Comparison of ENCODE assay signal across 27 mouse cellular contexts in the genomic region with DNA sequence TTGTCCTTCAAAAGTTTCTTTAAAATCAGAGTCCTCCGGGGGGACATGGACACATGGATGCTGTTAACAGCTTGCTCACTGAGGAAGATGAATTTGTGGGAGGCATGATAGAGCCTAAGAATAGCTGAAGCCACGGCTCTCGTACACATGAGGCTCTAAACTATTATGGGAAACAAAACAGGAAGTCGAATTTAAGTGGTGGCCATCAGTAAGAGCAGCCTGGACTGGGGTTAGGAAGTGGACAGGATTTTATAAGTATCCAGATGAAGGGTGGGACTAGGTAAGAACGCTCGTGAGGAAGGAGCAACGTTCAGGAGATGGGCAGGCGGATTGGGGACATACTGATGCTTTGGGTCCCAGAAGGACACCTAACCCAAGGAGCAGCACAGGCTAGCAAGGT. TPM values are rescaled to one million over a fixed set of nuclear protein-coding genes. Genes with fewer than 3 reads are reported as not detected.
DNase-seq lines count a peak whose midpoint lies in the region; ATAC-seq and TF ChIP-seq lines count a peak whose summit lies in the region.
"Had no signal": no experiment of that assay in that cellular context is flagged by ENCODE, and none has a peak within 500 bp of the region (broad histone marks: within the 10 kb centered on the region; RNA-seq: fewer than 3 reads in every experiment).

No protein-coding gene starts in this region.

- H3K27ac ChIP-seq in embryonic facial prominence, embryonic 15.5 days (replicated peaks) = 0 out of 2 replicates have a peak overlapping the region, but pooled peaks have one; percentile 6
- H3K27ac ChIP-seq in embryonic facial prominence, embryonic 10.5 days (replicated peaks) = no peak overlapping the region
- H3K27ac ChIP-seq in heart, adult 2 months = peak overlapping the region; percentile 38
- no peak overlapping the region for H3K27ac ChIP-seq in intestine, embryonic 14.5 days (ENCODE audit: low read depth)
- H3K27ac ChIP-seq in intestine, postnatal 0 days (ENCODE audit: low read depth, low read length) = no peak overlapping the region
- H3K27ac ChIP-seq: embryonic facial prominence, embryonic 13.5 days; forebrain, embryonic 15.5 days; heart, embryonic 10.5 days; heart, embryonic 13.5 days; hindbrain, embryonic 10.5 days; hindbrain, embryonic 13.5 days had no signal

- peaks cover 26% of the 10 kb centered on the region for H3K4me1 ChIP-seq in embryonic facial prominence, embryonic 15.5 days
- peaks cover 31% of the 10 kb centered on the region for H3K4me1 ChIP-seq in embryonic facial prominence, embryonic 10.5 days
- peaks cover 9% of the 10 kb centered on the region for H3K4me1 ChIP-seq in heart, adult 2 months (ENCODE audit: control insufficient read depth, insufficient read depth, low read length)
- no peaks in the 10 kb centered on the region; the same call in 1 of the 2 replicates for H3K4me1 ChIP-seq in intestine, embryonic 14.5 days (replicated peaks; ENCODE audit: control insufficient read depth, insufficient read depth, low read length)
- H3K4me1 ChIP-seq in intestine, postnatal 0 days (replicated peaks; ENCODE audit: control insufficient read depth, insufficient read depth, low read length) = no peaks in the 10 kb centered on the region
- H3K4me1 ChIP-seq: forebrain, embryonic 15.5 days; heart, embryonic 13.5 days; hindbrain, embryonic 13.5 days had no signal

- H3K9ac ChIP-seq in embryonic facial prominence, embryonic 15.5 days = no peak overlapping the region
- no peak overlapping the region for H3K9ac ChIP-seq in heart, adult 2 months (ENCODE audit: low read depth, low read length)
- no peak overlapping the region for H3K9ac ChIP-seq in intestine, embryonic 14.5 days (ENCODE audit: low read length)
- no peak overlapping the region for H3K9ac ChIP-seq in intestine, postnatal 0 days (ENCODE audit: low read depth, low read length)
- H3K9ac ChIP-seq: embryonic facial prominence, embryonic 13.5 days; forebrain, embryonic 15.5 days; heart, embryonic 13.5 days; hindbrain, embryonic 13.5 days had no signal

- 0 out of 2 replicates have a peak, but pooled peaks cover 12% of the 10 kb centered on the region for H3K36me3 ChIP-seq in embryonic facial prominence, embryonic 15.5 days
- H3K36me3 ChIP-seq in embryonic facial prominence, embryonic 10.5 days (replicated peaks) = 0 out of 2 replicates have a peak, but pooled peaks cover 8% of the 10 kb centered on the region
- H3K36me3 ChIP-seq in heart, adult 2 months (ENCODE audit: control insufficient read depth, insufficient read depth, low read length) = no peaks in the 10 kb centered on the region
- peaks cover 38% of the 10 kb centered on the region for H3K36me3 ChIP-seq in intestine, embryonic 14.5 days (ENCODE audit: control insufficient read depth, insufficient read depth, low read length)
- H3K36me3 ChIP-seq in intestine, postnatal 0 days (ENCODE audit: control insufficient read depth, insufficient read depth) = peaks cover 15% of the 10 kb centered on the region; the same call in 1 of the 2 replicates
- H3K36me3 ChIP-seq: forebrain, embryonic 15.5 days; G1E; heart, embryonic 10.5 days; hindbrain, embryonic 10.5 days; hindbrain, embryonic 13.5 days had no signal

- peak; percentile 34; the same call in 1 of the 2 replicates for TF ChIP-seq POLR2A in heart, adult 2 months (IDR thresholded peaks at IDR 0.05; ENCODE audit: insufficient read depth, low read depth, low read length)

- no peak for TF ChIP-seq CTCF in heart, adult 2 months (IDR thresholded peaks at IDR 0.05)
- no peak for TF ChIP-seq CTCF in intestine, postnatal 0 days (IDR thresholded peaks at IDR 0.05; ENCODE audit: low read depth)

- no peaks in the 10 kb centered on the region for H3K9me3 ChIP-seq in embryonic facial prominence, embryonic 15.5 days (replicated peaks)
- no peaks in the 10 kb centered on the region for H3K9me3 ChIP-seq in embryonic facial prominence, embryonic 10.5 days
- H3K9me3 ChIP-seq in intestine, embryonic 14.5 days (ENCODE audit: control insufficient read depth, low read length) = no peaks in the 10 kb centered on the region
- H3K9me3 ChIP-seq in intestine, postnatal 0 days (ENCODE audit: control insufficient read depth) = no peaks in the 10 kb centered on the region
- H3K9me3 ChIP-seq: embryonic facial prominence, embryonic 13.5 days; forebrain, embryonic 15.5 days; G1E; heart, embryonic 10.5 days; heart, embryonic 13.5 days; hindbrain, embryonic 10.5 days; hindbrain, embryonic 13.5 days had no signal

- no peak for DNase-seq in embryonic facial prominence, embryonic 10.5 days (ENCODE audit: low spot score)
- DNase-seq in heart, adult 2 months = no peak
- no peak for DNase-seq in heart, postnatal 25 days (ENCODE audit: low spot score)
- DNase-seq in intestine, embryonic 14.5 days (ENCODE audit: low spot score) = peak; percentile 42
- DNase-seq in A20 (ENCODE audit: low read depth, low spot score) = peak; percentile 3
- DNase-seq in adrenal gland, adult 2 months = no peak
- DNase-seq: adrenal gland, postnatal 14 days; B cell, adult 2 months; cerebellum, adult 11 months; cerebellum, adult 2 months; cerebellum, adult 9-11 months; cerebellum, postnatal 25 days; gastrocnemius, postnatal 25 days; kidney, adult 8-10 months had no signal

- no peak overlapping the region for H3K4me3 ChIP-seq in embryonic facial prominence, embryonic 15.5 days (replicated peaks)
- no peak overlapping the region for H3K4me3 ChIP-seq in embryonic facial prominence, embryonic 10.5 days
- no peak overlapping the region for H3K4me3 ChIP-seq in heart, adult 2 months
- H3K4me3 ChIP-seq in intestine, embryonic 14.5 days (ENCODE audit: low read depth, low read length) = no peak overlapping the region
- H3K4me3 ChIP-seq in intestine, postnatal 0 days (ENCODE audit: low read depth, low read length) = no peak overlapping the region
- H3K4me3 ChIP-seq: embryonic facial prominence, embryonic 13.5 days; forebrain, embryonic 15.5 days; heart, embryonic 10.5 days; heart, embryonic 13.5 days; hindbrain, embryonic 10.5 days; hindbrain, embryonic 13.5 days had no signal

- no peaks in the 10 kb centered on the region for H3K27me3 ChIP-seq in embryonic facial prominence, embryonic 15.5 days
- H3K27me3 ChIP-seq in embryonic facial prominence, embryonic 10.5 days (replicated peaks; ENCODE audit: low read depth, poor library complexity, severe bottlenecking) = no peaks in the 10 kb centered on the region
- no peaks in the 10 kb centered on the region for H3K27me3 ChIP-seq in heart, adult 2 months (ENCODE audit: control insufficient read depth, insufficient read depth, low read length)
- no peaks in the 10 kb centered on the region for H3K27me3 ChIP-seq in intestine, embryonic 14.5 days (replicated peaks; ENCODE audit: control insufficient read depth, insufficient read depth, low read length)
- H3K27me3 ChIP-seq in intestine, postnatal 0 days (replicated peaks; ENCODE audit: control insufficient read depth, insufficient read depth, low read length) = no peaks in the 10 kb centered on the region
- H3K27me3 ChIP-seq: CH12.LX; embryonic facial prominence, embryonic 13.5 days; forebrain, embryonic 15.5 days; heart, embryonic 13.5 days; hindbrain, embryonic 13.5 days; Patski had no signal

- no peaks in the 10 kb centered on the region for H3K79me2 ChIP-seq in heart, adult 2 months (replicated peaks; ENCODE audit: control insufficient read depth, insufficient read depth, low read length)

- TF ChIP-seq EP300 in heart, adult 2 months (IDR thresholded peaks at IDR 0.05; ENCODE audit: insufficient read depth, low read depth, low read length) = no peak

- ATAC-seq in embryonic facial prominence, embryonic 15.5 days (ENCODE audit: insufficient number of reproducible peaks, low FRiP score, low TSS enrichment, low read depth) = no peak
- no peak for ATAC-seq in intestine, embryonic 14.5 days (replicated peaks; ENCODE audit: low FRiP score, low TSS enrichment, low read depth)
- ATAC-seq in intestine, postnatal 0 days = no peak
- ATAC-seq: forebrain, embryonic 15.5 days; hindbrain, embryonic 16.5 days; intestine, embryonic 16.5 days; Patski had no signal

- no peak overlapping the region for H3K4me2 ChIP-seq in embryonic facial prominence, embryonic 15.5 days (replicated peaks)
- H3K4me2 ChIP-seq in intestine, embryonic 14.5 days (ENCODE audit: low read length) = no peak overlapping the region
- H3K4me2 ChIP-seq in intestine, postnatal 0 days (replicated peaks; ENCODE audit: low read depth) = no peak overlapping the region
- H3K4me2 ChIP-seq: embryonic facial prominence, embryonic 13.5 days; forebrain, embryonic 15.5 days; heart, embryonic 13.5 days; hindbrain, embryonic 13.5 days had no signal

- intact Hi-C loops in heart, adult 2 months (cut with DNase I) = loop anchor here (5.0 kb wide), 1 partner anchor 42 kb away; no protein-coding TSS in a partner anchor
- intact Hi-C loops in heart, postnatal 25 days (cut with DNase I) = no loop called here

- 68% methylated on average over 8 of the region's 8 CpGs for WGBS in embryonic facial prominence, embryonic 15.5 days
- WGBS in embryonic facial prominence, embryonic 10.5 days = 76% methylated on average over 8 of the region's 8 CpGs
- whole genome bisulfite sequencing in heart, adult 2 months = 25% methylated on average over 8 of the region's 8 CpGs
- 68% methylated on average over 8 of the region's 8 CpGs for WGBS in intestine, embryonic 14.5 days
- WGBS in intestine, postnatal 0 days = 65% methylated on average over 8 of the region's 8 CpGs

RNA-seq across cellular contexts. Expression of gene Dync2li1, which starts 47.0 kb away (rescaled TPM):
- 35.3 and 39.7 TPM in 2 replicates for polyA plus RNA-seq in embryonic facial prominence, embryonic 15.5 days (2015; fragmentation: Nextera tagmentation; extraction: Ambion mirVana)
- polyA plus RNA-seq in embryonic facial prominence, embryonic 10.5 days (2016; fragmentation: Nextera tagmentation; extraction: Ambion mirVana) = 29.4 and 34.6 TPM in 2 replicates
- 1 to 10 TPM; 2.7 to 3.5 TPM for total RNA-seq in heart, adult 2 months (2021)
- polyA plus RNA-seq in heart, adult 2 months (2012; rRNA removed) = 2.9 and 3.2 TPM in 2 replicates
- total RNA-seq in heart, postnatal 25 days (2021) = 1 to 10 TPM; 2.8 to 3.0 TPM
- polyA plus RNA-seq in intestine, embryonic 14.5 days (2014; fragmentation: Nextera tagmentation; extraction: Ambion mirVana) = 29.6 and 31.1 TPM in 2 replicates
- polyA plus RNA-seq in intestine, postnatal 0 days (2015; fragmentation: Nextera tagmentation; extraction: Ambion mirVana) = 10.1 and 11.4 TPM in 2 replicates
- total RNA-seq in adrenal gland, adult 2 months (2021) = 10 to 100 TPM; 19.1 to 40.9 TPM
- 0.52 and 0.88 TPM in 2 replicates for polyA plus RNA-seq in adrenal gland, adult 2 months (2012; rRNA removed)
- total RNA-seq: G1E had no signal
- polyA plus RNA-seq: G1E had no signal

Comparison
In these comparisons a context has a peak if more than half of its experiments do, and no peak if none do; other contexts are left out.
1. H3K27ac ChIP-seq: peak in embryonic facial prominence, embryonic 15.5 days (single experiment) and heart, adult 2 months (single experiment); none in embryonic facial prominence, embryonic 10.5 days (single experiment), intestine, embryonic 14.5 days (single experiment) and intestine, postnatal 0 days (single experiment).
2. DNase-seq: peak in intestine, embryonic 14.5 days (single experiment) and A20 (single experiment); none in embryonic facial prominence, embryonic 10.5 days (single experiment), heart, adult 2 months (0 of 2), heart, postnatal 25 days (single experiment) and adrenal gland, adult 2 months (single experiment).